Mouse (Mus musculus): ENCODE data around the gene Npvf. TPM values are rescaled to one million over a fixed set of nuclear protein-coding genes. Genes with fewer than 3 reads are reported as not detected.
A peak's percentile ranks its signal among the peaks of the same experiment; 100 is the strongest.

Gene Npvf
- polyA plus RNA-seq (2015; fragmentation: Nextera tagmentation; extraction: Ambion mirVana), result not detected in 2 replicates

DNA sequence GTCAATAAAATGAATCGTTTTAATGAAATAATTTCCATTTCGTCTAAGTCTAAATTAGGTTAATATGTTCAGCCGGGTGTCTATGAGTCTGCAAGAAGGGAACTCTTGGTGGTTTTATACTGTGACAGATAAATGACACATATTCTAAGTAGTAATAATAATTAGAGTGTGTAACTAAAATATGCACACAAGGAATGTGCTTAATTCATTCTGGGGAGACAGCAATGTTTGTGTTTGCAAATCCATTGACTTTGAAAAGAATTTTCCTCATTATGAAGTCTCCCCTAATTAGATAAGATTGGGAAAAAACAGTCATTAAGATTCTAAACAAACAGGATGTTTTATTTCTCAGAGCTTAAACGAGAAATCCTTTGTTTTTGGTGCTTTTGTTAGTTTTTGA is at the start of gene Npvf:
Npvf (minus strand) TSS at position 84 of the 400 bp plus-strand sequence.
- no peak for ATAC-seq (ENCODE audit: low FRiP score)
- no peaks in the 10 kb centered on the region for H3K36me3 ChIP-seq

DNA sequence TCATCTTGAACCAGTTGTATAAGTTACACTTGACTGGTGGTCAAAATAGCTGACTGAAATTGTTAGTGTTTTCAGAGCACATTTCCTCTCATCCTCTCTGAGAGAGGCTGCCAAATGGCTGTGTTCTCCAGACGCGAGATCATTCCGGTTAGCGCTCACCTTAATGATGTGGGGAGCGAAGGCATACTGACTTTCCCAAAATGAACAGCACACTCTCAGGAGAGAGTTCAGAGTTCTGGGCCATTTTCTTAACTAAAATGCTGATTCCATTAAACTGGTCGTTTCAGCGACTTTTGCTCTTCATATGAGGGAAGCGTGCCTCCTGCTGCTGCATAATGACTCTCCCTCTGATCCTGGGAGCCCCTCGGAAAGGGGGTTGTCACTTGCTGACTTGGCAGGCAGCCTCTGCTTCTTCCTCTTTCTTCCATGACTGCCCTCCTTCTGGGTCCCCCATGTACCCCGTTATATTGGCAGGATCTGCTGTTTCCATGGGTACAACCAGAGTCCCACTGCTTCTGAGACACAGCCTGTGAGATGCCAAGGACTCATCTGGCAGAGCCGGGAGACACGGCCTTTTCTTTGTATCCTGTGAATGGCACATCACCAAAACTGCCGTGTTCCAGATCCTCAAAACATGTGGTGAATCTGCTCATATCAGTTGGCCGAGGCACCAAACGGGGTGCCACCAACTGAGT is 35.0 kb upstream of the Npvf start:
- Histone ChIP-seq H3K4me3 (no peak overlapping the region), H3K4me1 (replicated peaks) (peaks cover 23% of the 10 kb centered on the region), H3K27me3 (no peaks in the 10 kb centered on the region), H3K9ac (no peak overlapping the region), H3K27ac (peak overlapping the region; percentile 71), H3K36me3 (no peaks in the 10 kb centered on the region), H3K4me2 (no peak overlapping the region), H3K9me3 (no peaks in the 10 kb centered on the region)
- ATAC-seq (ENCODE audit: low FRiP score), result peak; percentile 88
- WGBS, result 44% methylated on average over 15 of the region's 15 CpGs

More for the DNA sequence above, at the start of gene Npvf:
- Histone ChIP-seq H3K9ac (no peak within 1 kb of the TSS), H3K4me3 (no peak within 1 kb of the TSS), H3K4me2 (no peak within 1 kb of the TSS), H3K27ac (no peak within 1 kb of the TSS), H3K4me1 (replicated peaks) (no peaks in the 10 kb centered on the region), H3K27me3 (no peaks in the 10 kb centered on the region), H3K9me3 (no peaks in the 10 kb centered on the region)
- WGBS, result 72% methylated on average over 4 of the region's 4 CpGs

DNA sequence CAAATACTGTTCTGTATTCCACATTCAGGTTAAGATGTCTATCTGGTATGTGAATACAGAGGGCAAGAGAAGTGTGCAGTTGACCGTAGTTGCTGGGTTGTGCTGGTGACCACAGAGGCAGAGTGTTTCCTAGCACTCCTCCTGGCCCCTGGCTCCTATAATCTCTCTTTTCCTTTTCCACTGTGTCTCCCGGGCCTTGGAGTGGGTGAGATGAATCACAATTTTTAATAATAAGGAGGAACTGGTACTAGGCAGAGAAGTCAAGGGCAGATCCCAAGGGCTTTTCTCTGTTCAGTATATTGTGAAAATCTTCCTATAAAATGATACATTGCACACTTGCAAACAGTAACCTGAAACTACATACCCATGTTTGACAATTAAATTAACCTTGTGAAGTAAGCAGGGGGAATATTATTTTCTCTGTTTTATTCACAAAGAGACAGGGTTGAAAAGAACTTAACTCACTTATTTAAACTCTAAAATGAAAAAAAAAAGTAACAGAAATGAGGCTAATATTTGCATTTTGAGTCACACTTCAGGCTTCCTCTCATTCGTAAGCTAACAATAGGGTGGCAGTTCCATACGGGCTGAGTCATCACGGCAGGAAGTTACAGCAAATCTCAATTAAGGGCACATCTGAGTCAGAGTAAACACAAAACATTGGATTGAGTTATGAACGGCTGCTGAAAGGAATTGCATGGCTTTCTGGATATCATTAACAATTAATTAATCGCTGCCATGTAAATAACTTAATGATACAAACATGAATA is 30.6 kb upstream of the Npvf start:
- no peak overlapping the region for H3K4me2 ChIP-seq
- ATAC-seq (ENCODE audit: low FRiP score), result no peak
- H3K36me3 ChIP-seq, result no peaks in the 10 kb centered on the region
- peaks cover 34% of the 10 kb centered on the region for H3K4me1 ChIP-seq (replicated peaks)
- H3K27me3 ChIP-seq, result no peaks in the 10 kb centered on the region
- no peak overlapping the region for H3K4me3 ChIP-seq
- no peak overlapping the region for H3K27ac ChIP-seq
- no peak overlapping the region for H3K9ac ChIP-seq
- WGBS, result 57% methylated on average over 7 of the region's 7 CpGs
- H3K9me3 ChIP-seq, result no peaks in the 10 kb centered on the region

DNA sequence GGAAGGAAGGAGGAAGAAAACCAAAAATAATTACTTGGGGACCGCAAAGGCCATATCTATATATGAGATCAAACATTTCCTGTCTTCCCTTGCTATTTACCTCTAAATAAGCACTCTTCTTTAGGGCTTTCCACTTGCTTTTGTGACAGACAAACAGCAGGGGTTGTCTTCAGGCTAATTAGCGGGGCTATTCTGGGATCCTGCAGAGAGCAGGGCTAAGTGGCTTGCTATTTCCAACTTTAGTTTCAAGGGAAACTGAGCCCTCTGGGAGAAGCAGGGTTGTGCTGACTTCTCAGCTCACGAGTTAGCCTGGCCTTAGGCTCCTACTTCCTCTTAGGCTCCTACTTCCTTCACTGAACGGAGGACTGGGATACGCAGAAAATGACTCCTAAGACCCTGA is 27.3 kb upstream of the Npvf start:
- H3K9me3 ChIP-seq, result no peaks in the 10 kb centered on the region
- H3K4me3 ChIP-seq, result no peak overlapping the region
- WGBS, result 45% methylated on average over 5 of the region's 5 CpGs
- no peaks in the 10 kb centered on the region for H3K27me3 ChIP-seq
- H3K4me1 ChIP-seq (replicated peaks), result peaks cover 13% of the 10 kb centered on the region
- no peak for ATAC-seq (ENCODE audit: low FRiP score)
- no peak overlapping the region for H3K9ac ChIP-seq
- H3K4me2 ChIP-seq, result no peak overlapping the region
- H3K36me3 ChIP-seq, result no peaks in the 10 kb centered on the region
- H3K27ac ChIP-seq, result no peak overlapping the region

DNA sequence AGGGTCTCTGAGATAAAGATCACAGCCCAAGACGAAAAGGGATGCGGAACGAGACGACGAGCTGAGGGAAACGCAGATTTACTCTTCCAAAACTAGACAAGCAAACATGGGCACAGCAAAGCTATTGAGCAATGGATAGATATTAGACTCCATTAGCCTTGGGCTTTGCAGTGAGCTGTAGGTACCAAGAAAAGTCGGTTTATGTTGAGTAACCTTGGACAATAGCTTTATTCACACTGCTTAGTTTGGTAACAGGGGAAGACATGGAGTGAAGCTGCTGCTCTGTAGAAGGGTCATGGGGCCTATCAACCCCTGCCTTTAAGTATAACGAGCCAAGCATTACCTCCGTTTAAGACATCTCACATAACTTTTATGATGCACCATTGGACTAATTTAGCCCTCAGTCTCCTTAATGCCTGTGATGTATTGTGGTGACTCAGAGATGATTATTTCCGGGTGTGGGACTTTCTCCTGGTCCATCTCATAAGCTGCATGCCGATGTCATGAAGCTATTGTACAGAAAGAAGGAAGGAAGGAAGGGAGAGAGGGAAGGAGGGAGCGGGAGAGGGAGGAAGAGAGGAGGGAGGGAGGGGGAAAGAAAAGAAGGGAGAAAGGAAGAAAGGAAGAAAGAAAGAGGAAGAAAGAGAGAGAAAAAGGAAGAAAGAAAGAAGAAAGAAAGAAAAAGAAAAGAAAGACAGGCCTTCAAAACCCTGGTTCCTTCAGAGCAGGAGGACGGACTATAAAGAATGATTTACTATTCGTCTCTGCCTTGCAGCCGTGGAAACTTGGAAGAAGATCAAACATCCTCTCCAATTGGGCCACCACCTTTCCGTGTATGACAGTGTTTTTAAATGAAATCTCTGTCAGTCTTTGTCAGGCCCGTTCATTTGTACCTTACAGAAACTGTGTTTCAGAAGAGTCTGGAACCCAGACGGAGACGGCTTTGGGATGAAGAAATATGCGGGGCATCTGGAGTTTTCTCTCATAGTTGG is 26.3 kb upstream of the Npvf start:
- Histone ChIP-seq H3K4me1 (replicated peaks) (peaks cover 13% of the 10 kb centered on the region), H3K9me3 (no peaks in the 10 kb centered on the region), H3K9ac (no peak overlapping the region), H3K36me3 (no peaks in the 10 kb centered on the region), H3K27me3 (no peaks in the 10 kb centered on the region), H3K4me2 (no peak overlapping the region), H3K27ac (no peak overlapping the region), H3K4me3 (no peak overlapping the region)
- 65% methylated on average over 20 of the region's 20 CpGs for WGBS
- no peak for ATAC-seq (ENCODE audit: low FRiP score)

DNA sequence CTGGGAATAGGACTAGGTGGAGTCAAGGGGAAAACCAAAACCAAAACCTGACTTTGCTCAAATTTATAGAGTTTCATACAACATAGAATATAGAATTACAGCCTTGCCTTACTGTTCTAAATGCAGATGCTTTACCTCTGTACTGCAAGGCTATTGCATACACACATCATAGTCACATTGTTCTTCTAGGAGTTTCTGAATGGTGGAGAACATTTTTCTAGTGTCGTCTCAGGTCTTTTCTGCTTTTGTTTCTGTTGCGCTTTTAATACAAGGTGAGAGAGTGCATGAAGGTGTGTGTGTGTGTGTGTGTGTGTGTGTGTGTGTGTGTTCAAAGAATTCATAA is 25.2 kb upstream of the Npvf start:
- Histone ChIP-seq H3K27me3 (no peaks in the 10 kb centered on the region), H3K4me1 (replicated peaks) (peaks cover 13% of the 10 kb centered on the region), H3K9ac (no peak overlapping the region), H3K27ac (no peak overlapping the region), H3K4me2 (no peak overlapping the region), H3K36me3 (no peaks in the 10 kb centered on the region), H3K9me3 (no peaks in the 10 kb centered on the region), H3K4me3 (no peak overlapping the region)
- ATAC-seq (ENCODE audit: low FRiP score), result 0 out of 2 replicates have a peak, but pooled peaks have one; percentile 7
- 89% methylated on average over 2 of the region's 2 CpGs for WGBS

DNA sequence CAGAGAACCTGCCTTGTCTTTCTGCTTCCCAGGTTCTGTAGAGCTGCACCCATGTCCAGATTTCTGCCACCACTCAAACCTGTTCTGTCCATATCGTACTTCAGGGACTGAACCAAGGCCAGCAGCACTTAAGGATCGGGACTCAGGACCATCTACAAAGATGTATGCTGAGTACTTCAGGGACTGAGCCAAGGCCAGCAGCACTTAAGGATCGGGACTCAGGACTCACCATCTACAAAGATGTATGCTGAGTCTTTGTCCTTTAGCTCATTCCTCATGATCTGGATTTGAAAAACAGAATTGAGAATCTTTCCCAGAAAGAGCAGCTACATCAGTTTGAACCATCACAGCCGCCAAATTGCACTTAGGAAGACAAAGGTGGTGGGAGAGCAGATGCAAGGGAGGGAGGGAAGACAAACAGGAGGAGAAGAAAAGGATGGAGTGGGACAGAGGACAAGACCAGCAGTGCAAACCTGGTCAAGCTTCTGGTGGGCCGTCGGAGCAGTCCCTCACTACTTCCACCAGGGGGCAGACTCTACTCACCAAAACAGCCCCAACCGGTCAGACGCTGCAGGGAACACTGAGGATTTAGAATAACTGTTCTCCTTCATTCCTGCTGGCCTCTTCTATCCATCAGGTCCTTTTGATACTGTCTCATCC is 24.7 kb upstream of the Npvf start:
- Histone ChIP-seq H3K4me2 (no peak overlapping the region), H3K4me3 (no peak overlapping the region), H3K27ac (no peak overlapping the region), H3K27me3 (no peaks in the 10 kb centered on the region), H3K4me1 (replicated peaks) (peaks cover 13% of the 10 kb centered on the region), H3K9me3 (no peaks in the 10 kb centered on the region), H3K36me3 (no peaks in the 10 kb centered on the region), H3K9ac (peak overlapping the region; percentile 2; the same call in 1 of the 2 replicates)
- WGBS, result 30% methylated on average over 8 of the region's 8 CpGs
- ATAC-seq (ENCODE audit: low FRiP score), result peak; percentile 73; the same call in 1 of the 2 replicates

DNA sequence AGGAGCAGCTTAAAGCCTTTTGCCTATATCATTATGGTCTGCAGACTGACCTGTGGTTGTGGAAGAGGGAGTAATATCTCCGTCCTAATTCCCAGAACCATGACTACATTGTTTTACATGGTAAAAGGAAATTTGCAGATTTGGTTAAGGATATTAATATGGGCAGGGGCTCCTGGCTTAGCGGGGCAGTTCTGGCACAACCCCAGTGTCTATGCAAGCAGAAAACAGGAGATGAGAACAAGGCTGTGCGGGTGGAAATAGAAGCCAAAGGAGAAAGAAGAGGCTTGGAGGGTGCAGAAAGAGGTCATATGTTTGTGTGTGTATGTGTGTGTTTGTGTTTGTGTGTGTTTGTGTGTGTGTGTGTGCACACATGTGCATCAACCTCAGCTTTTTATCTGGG is 17.0 kb upstream of the Npvf start:
- Histone ChIP-seq H3K27me3 (no peaks in the 10 kb centered on the region), H3K9ac (no peak overlapping the region), H3K36me3 (no peaks in the 10 kb centered on the region), H3K9me3 (no peaks in the 10 kb centered on the region), H3K4me3 (no peak overlapping the region), H3K4me2 (no peak overlapping the region), H3K27ac (no peak overlapping the region), H3K4me1 (replicated peaks) (no peaks in the 10 kb centered on the region)
- WGBS, result 84% methylated on average over 3 of the region's 3 CpGs
- ATAC-seq (ENCODE audit: low FRiP score), result no peak

DNA sequence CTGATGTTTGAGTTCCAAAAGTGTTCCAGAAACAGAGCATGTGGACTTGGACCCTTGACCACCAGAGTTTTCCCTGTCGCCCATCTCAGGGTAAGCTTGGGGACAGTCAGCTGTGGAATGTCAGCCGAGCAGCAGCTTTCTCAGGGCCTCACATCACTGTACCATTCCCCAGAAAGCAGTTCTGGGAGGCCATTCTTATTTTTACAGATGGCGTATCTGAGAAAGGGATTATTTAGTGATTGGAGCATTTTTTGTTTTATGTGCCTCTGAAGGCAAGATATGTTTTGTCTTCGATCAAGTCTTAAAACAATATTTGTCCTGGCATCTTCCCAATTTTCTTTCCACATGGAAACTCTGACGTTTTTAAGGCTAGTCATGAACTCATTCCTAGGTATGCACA is 12.7 kb upstream of the Npvf start:
- H3K4me1 ChIP-seq (replicated peaks), result peaks cover 8% of the 10 kb centered on the region; the same call in 1 of the 2 replicates
- H3K36me3 ChIP-seq, result no peaks in the 10 kb centered on the region
- H3K27me3 ChIP-seq, result no peaks in the 10 kb centered on the region
- H3K9me3 ChIP-seq, result no peaks in the 10 kb centered on the region
- ATAC-seq (ENCODE audit: low FRiP score), result no peak
- no peak overlapping the region for H3K27ac ChIP-seq
- H3K4me3 ChIP-seq, result no peak overlapping the region
- no peak overlapping the region for H3K9ac ChIP-seq
- 81% methylated on average over 5 of the region's 5 CpGs for WGBS
- no peak overlapping the region for H3K4me2 ChIP-seq

DNA sequence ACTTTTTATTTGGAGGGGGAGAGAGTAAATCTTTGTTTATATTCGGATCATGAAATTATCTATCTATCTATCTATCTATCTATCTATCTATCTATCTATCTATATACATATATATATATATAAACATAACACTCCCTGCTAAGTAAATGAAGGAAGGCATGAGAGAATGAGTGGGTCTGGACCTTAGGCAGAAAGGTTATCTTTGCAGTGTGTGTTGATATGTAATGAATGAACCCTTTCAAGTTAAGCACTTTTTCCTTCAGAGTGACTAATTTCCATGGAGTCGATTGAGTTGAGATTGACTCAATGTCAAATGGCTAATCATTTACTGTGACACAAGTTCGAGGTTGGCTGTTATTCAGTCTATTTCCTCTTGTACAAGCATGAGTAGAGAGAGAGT is 10.8 kb upstream of the Npvf start:
- WGBS, result 80% methylated on average over 3 of the region's 3 CpGs
- no peak overlapping the region for H3K27ac ChIP-seq
- peaks cover 8% of the 10 kb centered on the region; the same call in 1 of the 2 replicates for H3K4me1 ChIP-seq (replicated peaks)
- no peak overlapping the region for H3K4me3 ChIP-seq
- H3K9ac ChIP-seq, result no peak overlapping the region
- H3K36me3 ChIP-seq, result no peaks in the 10 kb centered on the region
- no peak for ATAC-seq (ENCODE audit: low FRiP score)
- no peak overlapping the region for H3K4me2 ChIP-seq
- H3K9me3 ChIP-seq, result no peaks in the 10 kb centered on the region
- H3K27me3 ChIP-seq, result no peaks in the 10 kb centered on the region

DNA sequence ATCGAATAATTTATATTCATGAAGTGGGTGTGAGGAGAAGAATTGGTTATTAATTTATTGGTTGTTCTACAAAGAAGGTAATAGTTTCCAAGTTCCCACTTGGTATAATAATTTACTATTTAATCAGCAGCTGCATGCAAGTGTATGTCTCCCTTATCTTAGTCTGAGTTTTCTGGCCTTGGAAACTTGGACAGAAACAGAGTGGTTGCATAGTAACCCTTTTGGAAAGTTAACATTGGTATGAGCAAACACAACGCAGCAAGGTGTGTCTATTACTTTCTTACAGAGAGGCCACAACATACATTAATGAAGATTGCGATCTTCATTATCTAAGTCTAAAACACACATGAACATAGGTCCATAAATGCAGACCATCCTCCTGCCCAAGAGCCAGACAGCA is 10.0 kb upstream of the Npvf start:
- Histone ChIP-seq H3K4me1 (replicated peaks) (peaks cover 8% of the 10 kb centered on the region; the same call in 1 of the 2 replicates), H3K36me3 (no peaks in the 10 kb centered on the region), H3K9ac (no peak overlapping the region), H3K27ac (no peak overlapping the region), H3K9me3 (no peaks in the 10 kb centered on the region), H3K4me2 (no peak overlapping the region), H3K27me3 (no peaks in the 10 kb centered on the region), H3K4me3 (no peak overlapping the region)
- ATAC-seq (ENCODE audit: low FRiP score), result no peak
- 91% methylated on average over 3 of the region's 3 CpGs for WGBS
